Mouse (Mus musculus) brain, embryonic 14.5 days (tissue): ENCODE measurements around the gene Il18rap.

Source experiments
- CTCF ChIP-seq: fragments of 200-500 bp; IDR thresholded peaks from 2 replicates; pipeline ENCODE4 v1.5.1; 2012; ENCODE audit warnings: inconsistent platforms, mild to moderate bottlenecking, moderate library complexity, borderline replicate concordance; ENCODE audit not compliant: insufficient read depth, insufficient read length; ENCODE audit errors: extremely low read depth
- POLR2A ChIP-seq: fragments of 200-500 bp; IDR thresholded peaks from 2 replicates; pipeline ENCODE4 v1.6.1; 2012; ENCODE audit warnings: mild to moderate bottlenecking, inconsistent platforms, borderline replicate concordance; ENCODE audit not compliant: poor library complexity, insufficient read depth, insufficient read length, severe bottlenecking; ENCODE audit errors: extremely low read depth

DNA sequence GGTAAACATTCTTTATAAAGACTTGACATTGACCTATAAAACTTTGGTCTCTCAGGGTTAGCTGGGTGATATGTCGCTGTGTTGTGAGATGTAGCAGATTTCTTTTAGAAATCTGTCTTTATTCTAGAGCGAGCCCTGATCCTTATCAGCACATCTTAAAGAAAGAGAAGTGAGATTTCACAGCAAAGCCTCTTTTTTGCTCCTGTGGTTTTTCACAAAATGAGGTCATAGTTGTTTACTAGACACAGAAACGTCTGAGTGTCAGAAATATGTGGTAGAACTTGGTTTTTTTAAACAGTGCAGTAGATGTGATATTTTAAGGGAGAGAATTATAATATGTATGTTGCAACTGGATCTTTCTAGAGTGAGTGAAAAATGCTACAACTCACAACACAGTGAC is 39.5 kb upstream of the Il18rap start:
- TF ChIP-seq POLR2A (no peak), CTCF (no peak)
